Mouse (Mus musculus) 3134 (cell line): ENCODE data around the gene Scamp4.
"Not testable (repeated sequence)": the region's sequence is repeated elsewhere in the genome, so short reads cannot be mapped to it uniquely, and the experiment has no call there.

ENCODE experiments used
- DNase-seq: peaks from one replicate; pipeline ENCODE4 v3.0.0-alpha.2; 2011; ENCODE audit warnings: low spot score; ENCODE audit not compliant: insufficient read length; ENCODE audit errors: extremely low read depth

The Scamp4 gene

DNA sequence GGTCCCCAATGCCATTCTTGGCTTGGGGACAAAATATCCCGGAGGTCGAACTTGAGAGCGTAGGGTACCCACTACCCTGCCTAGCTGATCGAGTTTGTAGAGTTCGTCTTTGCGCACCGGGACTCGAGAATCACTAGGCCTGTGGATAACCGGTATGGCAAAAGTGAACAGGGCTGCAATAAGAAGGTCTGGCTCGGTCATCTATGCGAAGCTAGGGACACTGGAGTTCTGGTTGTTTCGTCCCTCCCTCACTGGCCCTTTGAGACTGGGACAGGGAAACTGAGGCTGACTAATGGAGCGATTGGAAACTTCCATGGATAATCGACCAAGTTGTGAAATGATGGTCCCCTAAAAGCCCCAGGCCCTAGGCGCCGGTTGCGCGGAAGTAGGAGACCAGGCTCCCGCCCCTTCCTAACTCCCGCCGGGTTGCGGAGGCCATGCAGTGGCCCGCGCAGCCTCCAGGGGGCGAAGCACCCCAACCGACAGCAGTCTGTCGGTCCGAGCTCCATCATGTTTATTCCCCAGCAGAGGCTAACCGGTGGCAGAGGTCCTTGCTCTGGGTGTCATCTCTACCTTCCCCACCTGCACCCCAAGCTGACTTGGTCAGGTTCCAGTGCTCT lies 24.4 kb upstream of the Scamp4 start:
- peak; percentile 89 for DNase-seq

DNA sequence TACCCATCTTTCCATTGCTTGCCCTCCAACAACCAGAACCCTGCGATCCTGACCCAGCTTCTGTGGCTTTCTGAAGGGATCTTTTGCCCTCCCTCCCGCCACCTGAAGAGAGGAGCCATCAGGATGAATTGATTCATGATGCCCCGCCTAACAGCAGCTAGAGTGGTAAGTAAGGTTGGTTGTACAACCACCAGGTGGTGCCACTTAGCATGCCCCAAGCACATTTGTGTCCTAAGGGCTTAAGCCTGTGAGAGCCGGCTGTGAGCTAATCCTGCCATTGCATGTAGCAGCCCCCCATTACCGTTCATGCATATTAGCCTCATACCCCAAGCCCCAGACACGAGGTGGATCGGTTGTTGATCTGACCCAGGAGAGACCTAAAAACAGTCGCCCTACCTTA lies 23.8 kb upstream of the Scamp4 start:
- no peak for DNase-seq

DNA sequence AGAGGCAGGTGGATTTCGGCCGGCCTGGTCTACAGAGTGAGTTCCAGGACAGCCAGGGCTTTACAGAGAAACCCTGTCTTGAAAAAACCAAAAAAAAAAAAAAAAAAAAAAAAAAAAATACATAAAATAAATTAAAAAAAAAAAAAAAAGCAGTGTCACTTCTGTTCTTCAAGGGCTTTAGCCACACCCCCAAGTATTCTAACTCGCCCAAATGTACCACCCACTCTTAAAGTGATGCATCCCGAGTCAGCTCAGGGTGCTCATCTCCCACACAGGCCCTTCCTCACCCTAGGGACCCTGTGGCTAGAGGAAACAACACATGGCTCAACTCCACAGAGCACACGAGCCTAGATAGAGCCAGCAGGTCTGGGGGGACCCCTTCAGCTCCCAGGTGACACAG lies 19.6 kb upstream of the Scamp4 start:
- DNase-seq: no peak

DNA sequence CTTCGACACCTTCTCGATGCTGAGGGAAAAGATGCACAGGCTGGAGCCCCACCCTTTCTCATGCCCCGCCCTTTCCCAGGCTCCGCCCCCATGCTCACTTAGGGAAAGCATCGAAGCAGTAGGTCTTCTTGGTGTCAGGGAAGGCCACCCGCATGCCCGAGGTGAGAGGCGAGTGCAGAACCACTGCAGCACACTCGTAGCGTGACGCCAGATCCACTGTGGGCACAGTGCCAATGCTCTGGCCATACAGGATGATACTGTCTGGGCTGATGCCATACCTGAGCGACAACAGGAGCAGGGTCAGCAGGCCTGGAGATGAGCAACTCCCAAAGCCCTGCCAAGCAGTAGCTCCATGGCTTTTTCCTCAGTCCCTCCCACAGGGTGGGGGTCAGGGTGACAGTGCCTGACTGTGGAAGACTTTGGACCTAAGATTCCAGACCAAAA lies 18.6 kb upstream of the Scamp4 start:
- no peak for DNase-seq

DNA sequence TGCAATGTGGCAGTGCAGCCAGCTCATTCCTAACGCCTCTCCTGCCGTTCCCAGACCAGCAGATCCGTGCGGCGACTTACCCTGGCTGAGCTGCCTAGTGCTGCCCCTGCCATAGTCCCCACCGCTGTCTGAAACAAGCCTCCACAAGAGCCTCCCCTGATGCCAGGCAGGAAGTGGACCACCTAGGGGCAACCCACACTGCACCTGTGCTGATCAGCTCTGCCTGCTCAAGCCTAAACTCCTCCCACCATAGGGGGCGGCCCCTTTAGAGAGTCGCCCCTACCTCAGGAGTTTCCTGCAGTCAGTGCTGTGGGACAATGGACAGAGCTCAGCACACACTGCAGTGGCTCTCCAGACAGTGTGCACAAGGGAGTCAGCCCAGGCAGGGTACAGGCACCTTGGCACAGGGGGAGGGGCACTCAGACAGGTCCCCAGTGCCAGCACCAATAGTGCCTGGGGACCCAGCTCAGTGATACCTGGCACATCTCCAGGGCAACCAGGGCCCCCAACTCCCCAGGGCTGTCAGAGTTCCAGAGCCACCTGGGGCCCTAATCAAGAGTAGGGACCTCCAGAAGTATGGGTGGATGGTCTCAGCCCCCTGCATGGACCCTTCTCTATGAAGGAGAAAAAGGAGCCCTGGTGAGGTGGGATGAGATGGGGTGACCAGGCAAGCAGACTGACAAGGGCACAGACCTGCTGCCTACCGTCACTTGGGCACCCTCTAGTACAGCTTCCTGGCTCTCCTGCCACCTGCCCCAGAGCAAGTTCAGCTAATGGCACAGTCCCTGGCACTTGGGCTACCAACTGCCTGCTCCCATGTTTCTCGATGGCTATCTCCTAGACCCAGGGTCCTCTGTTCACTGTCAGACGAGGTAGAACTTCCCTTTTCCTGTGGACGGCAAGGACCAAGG lies 17.8 kb upstream of the Scamp4 start:
- DNase-seq: no peak

DNA sequence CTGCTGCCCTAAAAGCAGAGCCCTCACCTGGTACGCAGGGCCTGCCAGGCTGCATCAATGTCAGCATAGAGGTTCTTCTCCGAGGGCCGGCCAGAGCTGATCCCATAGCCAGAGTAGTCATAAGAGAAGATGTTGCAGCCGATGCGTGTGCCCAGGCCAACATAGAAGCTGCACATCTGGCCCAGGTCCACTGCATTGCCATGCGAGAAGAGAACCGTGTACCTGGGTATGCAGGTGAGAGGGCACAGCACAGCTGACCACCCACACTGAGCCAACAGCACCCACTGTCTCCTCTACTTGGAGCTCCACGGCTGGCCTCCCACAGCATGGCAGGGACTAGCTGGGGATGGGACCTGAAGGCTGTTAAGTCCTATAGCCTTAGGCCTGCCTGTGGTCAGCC lies 17.1 kb upstream of the Scamp4 start:
- no peak for DNase-seq

DNA sequence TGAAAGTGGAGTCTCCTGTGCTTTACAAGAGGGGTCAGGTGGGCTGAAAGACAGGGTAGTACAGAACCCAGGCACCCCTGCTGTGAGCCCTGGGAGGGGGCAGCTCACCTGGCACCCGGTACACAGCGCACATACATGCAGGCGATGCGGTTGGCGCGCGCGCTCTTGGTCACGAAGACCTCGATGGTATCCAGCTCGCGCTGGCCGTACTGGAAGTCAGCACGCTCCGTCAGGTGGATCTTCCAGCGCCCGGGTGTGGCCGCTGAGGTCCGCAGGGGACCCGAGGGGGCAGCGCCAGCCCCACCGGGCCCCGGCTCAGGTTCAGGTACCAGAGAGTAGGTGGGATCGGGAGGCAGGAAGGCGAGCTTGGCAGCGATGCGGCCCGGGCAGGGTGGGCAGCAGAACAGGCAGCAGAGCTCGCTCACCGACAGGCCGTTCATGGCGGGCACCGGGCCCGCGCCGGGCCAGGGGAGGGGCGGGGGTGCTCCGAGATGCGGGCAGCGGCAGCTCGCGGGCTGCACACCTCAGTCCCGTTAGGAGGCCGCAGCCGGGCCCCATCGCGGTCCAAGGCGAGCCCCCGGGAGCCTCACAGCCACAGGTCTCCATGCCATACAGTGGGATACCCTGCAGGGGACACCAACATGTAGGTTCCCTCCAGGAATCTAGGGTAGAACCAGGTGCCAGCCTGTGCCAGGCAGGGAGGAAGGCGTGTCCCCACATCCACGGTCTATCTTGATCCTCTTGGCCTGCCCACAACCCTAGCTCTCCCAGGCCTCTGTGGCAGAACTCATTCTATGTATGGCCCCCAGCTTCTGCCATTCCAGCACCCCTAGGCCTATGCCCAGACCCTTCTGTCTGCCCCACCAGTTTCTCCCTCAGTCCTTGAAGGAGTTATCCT lies 16.0 kb upstream of the Scamp4 start:
- DNase-seq: no peak

DNA sequence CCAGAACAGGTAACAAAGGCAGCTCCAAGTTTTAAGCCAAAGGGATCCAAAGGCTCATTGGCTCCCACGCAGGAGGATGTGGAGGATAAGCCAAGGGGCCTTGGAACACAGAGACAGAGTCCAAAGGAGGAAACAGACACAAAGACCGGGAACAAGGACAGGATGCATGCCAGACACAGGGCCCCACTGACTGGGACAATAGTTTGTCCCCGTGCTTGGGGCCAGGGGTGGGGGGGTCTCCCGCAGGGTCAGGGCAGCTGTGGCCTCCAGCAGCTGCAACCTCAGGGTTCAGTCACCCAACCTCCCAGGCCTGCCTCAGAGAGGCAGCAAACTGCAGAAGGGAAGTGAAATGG lies 15.4 kb upstream of the Scamp4 start:
- no peak for DNase-seq

DNA sequence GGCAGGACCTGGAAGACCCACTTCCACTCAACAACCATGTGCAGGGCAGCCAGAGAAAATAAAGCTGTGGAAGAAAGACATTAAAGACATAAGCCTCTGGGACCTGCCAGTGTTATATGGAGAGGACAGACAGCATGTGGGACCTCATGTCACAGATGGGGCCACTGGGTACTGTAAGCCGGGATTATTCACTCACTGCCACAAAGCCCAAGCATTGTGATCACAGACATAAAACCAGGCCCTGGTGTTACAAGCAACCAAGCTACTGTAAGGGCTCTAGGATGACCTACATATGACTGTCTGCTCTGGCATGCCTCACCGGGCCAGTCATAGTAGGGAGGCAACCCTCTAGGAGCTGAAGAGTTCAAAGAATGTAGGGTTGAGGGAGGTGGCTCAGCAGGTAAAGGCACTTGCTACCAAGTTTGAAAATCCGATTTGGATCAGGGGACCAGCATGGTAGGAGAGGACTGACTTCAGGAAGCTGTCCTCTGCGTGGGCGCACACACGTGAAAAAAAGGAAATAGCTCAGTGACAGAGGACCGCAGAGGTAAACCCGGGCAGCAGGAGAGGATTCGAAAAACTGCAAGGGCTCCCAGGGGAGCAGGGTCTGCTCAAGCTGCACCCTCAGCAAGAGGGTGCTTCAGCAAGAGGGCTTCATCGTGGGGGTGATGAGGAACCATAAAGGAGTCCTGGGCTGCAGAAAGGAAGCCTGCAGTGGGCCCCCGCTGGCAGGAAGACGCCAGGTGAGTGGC lies 13.4 kb upstream of the Scamp4 start:
- no peak for DNase-seq

DNA sequence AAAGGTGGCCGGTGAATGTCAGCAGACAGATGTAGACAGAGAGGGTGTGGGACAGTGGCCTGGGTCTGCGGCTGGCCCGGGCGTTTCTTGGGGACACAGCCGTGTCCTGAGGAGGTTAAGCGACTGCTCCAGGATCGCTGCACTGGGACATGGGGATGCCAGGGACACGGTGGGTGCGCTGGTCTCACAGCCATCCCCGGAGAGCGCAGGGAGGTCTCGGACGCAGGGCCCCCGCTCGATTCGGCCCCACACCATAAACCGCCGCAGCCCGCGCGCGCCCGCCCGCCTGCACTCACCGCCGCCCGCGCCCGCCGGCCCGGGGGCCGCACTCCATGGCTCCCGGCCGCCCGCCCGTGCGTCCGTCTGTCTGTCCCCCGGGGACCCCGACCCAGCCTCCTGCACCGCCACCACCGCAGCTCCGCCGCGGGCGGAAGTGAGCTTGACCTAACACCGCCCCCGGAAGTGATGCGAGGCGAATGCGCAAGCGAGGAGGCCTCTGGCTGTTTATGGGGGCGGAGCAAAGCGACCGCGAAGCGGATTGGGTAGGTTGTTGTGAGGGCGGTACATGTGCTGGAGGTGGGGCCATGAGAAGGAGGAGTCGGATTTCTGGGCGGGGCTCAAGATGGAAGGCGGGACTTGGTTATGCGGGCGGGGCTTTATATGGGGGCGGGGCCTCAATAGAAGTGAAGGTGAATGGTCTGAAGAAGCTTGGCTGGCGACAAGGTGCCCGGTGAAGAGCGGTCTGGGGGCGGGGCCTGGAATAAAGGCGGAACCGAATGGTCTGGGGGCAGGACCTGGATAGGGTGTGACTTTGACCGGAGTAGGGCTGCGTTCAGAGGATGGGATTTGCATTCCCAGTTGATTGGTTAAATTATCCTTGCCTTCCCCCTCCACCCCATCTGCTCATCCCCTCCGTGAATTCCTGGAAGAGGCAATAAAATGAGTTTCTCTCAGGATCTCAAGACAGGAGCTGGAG lies 12.5 kb upstream of the Scamp4 start, which contains the start of gene Abhd17a:
Gene Abhd17a (minus strand): TSS at position 463 of the 976 bp plus-strand sequence.
- DNase-seq: peak; percentile 98

DNA sequence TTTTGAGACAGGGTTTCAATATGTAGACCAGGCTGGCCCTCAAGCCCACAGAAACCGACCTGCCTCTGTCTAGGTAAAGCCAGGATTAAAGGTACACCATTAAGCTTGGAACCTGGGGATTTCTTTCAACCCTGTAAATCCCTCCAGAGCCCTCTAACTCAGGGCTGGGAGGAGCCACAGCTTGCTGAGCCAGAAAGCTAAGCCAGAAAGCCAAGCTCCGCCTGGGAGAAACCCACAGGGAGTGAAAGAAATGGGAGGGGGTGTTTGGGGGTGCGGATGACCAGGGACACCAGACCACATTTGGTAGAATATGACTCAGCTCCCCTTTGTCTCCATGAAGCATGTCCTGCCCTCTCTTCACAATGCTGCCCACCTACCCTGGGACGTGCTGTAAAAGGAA lies 6.4 kb upstream of the Scamp4 start:
- DNase-seq: no peak

DNA sequence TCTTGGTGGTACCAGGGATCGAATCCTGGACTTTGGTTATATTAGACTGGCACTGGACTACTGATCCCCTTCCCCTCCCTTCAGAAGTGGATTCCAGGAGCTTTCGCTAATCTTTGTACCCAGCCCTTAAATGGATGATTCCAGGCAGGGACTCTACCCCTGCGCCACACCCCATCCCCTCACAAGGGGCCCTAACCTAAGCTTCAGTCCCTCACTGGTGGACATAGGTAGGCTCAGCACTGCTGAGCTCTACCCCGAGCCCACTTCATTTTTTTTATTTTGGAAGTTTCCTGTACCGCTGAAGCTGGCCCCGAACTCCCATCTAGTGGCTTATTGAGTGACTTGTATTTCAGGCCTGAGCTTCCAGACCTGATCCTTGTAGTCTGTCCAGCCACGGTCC lies 692 bp downstream of the Scamp4 start:
- DNase-seq: no peak

DNA sequence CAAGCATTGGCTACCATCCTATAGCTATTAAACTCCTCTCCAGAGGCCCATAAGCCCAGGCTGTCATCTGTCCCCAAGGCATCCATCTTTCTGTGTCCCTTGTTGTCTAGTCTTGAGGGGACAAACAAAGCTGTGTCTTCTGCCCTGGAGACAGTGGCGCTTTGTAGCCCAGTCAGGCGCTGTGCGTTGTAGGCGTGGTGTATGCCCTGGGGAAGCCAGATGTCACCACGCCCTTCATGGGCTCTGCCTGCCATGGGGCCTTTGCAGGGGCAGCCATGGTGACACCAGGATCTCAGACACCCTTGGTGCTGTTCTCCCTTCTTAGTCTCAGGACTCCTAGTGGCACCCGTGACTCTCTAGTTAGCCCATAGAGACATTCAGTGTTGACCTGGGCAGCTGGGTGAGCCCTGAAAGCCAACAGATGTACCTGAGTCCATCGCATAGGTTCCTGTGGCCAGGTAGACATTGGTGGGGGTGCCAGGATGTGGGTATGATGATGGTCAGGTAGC lies 1.4 kb downstream of the Scamp4 start:
- DNase-seq: no peak

DNA sequence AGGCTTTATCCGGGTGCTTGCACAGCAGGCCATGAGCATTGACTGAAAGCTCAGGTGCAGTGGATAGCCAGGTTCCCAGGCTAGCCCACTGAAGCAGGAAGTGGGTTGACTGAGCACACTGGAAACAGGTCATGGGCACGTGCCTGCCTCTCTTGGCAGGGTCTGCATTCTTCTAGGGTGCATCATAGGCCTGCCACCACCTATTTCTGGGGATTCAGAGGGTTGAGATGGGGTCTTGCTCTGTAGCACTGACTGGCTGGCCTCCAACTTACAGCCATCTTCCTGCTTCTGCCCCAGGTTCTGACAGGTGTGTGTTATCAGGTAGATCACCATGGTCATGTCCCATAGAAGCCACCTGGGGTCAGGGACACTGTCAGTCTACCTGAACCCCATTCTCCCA lies 2.3 kb downstream of the Scamp4 start:
- no peak for DNase-seq

DNA sequence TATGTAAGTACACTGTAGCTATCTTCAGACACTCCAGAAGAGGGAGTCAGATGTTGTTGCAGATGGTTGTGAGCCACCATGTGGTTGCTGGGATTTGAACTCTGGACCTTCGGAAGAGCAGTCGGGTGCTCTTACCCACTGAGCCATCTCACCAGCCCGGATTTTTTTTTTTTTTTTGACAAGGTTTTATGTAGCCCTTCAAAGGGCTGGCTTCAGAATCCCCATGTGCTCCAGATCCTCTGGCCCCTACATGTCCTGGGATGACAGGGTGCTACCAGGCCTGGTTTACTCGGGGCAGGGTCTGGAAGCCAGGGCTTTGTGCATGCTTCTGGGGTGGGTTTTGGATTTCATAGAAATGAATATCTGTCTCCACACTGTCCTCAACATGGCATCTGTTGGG lies 3.0 kb downstream of the Scamp4 start, which contains the start of gene Gm49322:
Gene Gm49322 (plus strand): TSS at position 301 of the 400 bp plus-strand sequence.
- DNase-seq: not testable (repeated sequence)

DNA sequence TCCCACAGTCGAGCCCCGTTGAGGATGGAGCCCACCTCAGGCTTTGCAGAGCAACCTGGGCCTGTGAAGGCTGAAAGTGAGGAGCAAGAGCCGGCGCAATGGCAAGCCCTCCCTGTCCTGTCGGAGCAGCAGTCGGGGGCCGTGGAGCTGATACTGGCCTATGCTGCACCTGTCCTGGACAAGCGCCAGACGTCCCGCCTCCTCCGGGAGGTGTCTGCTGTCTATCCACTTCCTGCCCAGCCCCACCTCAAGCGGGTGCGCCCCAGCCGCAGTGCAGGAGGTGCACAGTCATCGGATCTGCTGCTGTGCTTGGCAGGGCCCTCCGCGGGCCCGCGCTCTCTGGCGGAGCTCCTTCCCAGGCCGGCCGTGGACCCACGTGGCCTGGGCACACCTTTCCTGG lies 3.6 kb downstream of the Scamp4 start:
- no peak for DNase-seq

DNA sequence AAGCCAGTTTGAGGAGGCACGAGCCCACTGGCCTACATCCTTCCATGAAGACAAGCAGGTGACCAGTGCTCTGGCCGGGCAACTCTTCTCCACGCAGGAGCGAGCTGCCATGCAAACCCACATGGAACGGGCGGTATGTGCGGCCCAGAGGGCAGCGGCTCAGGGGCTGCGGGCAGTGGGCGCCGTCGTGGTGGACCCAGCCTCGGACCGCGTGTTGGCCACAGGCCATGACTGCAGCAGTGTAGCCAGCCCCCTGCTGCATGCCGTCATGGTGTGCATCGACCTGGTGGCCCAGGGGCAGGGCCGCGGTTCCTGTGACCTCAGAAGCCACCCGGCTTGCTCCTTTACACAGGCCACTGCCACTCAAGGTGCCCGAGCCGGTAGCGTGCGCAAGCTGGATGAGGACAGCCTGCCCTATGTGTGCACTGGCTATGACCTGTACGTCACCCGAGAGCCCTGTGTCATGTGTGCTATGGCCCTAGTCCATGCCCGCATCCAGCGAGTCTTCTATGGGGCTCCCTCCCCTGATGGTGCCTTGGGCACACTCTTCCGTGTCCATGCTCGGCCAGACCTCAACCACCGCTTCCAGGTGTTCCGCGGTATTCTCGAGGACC lies 4.2 kb downstream of the Scamp4 start:
- DNase-seq: no peak

DNA sequence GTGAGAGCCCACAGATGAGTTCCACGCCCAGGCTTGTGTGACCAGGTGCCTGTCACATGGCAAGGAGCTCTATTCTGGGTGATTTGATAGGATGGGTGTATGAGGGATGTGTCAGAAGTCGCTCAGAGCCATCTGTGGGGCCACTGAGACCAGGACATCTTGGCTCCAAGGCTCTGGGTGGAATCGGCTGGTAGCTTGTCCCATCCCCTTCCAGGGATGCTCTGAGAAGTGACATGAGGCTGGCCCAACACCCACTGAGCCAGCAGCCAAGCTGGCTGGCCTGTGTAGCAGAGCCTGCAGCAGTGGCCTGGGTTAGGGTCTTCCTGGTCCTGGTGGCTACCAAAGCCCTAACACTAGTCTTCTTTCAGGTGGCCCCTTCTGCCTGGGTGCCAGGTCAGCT lies 5.8 kb downstream of the Scamp4 start:
- DNase-seq: no peak
